Mouse (Mus musculus): ENCODE data around the gene Gm17555.

- TF ChIP-seq EP300 (IDR thresholded peaks at IDR 0.05; ENCODE audit: low read depth in 1 of 2, low read length in 2 of 2) (no peak), CTCF (IDR thresholded peaks at IDR 0.05 in 2 of 3, conservative IDR thresholded peaks at IDR 0.05 in 1 of 3; ENCODE audit: control insufficient read depth in 1 of 3, insufficient read depth in 1 of 3, low read depth in 2 of 3, low read length in 3 of 3, poor library complexity in 1 of 3, severe bottlenecking in 1 of 3) (no peak), TCF12 (IDR thresholded peaks at IDR 0.05; ENCODE audit: low read depth, low read length) (no peak), CHD1 (IDR thresholded peaks at IDR 0.05; ENCODE audit: low read depth, low read length) (no peak), POLR2A (IDR thresholded peaks at IDR 0.05; ENCODE audit: control insufficient read depth in 1 of 2, insufficient read depth in 1 of 2, low read depth in 1 of 2, low read length in 2 of 2, poor library complexity in 1 of 2) (no peak), ZC3H11A (IDR thresholded peaks at IDR 0.05; ENCODE audit: low read depth, low read length) (no peak), TAL1 (IDR thresholded peaks at IDR 0.05; ENCODE audit: low read length) (no peak), ETS1 (IDR thresholded peaks at IDR 0.05; ENCODE audit: low read depth, low read length) (no peak), ELF1 (IDR thresholded peaks at IDR 0.05; ENCODE audit: low read depth, low read length) (no peak), MAX (IDR thresholded peaks at IDR 0.05; ENCODE audit: low read length) (no peak)
Measured at GRCm38 (mm10) chr2:126192129-126192528, 22.8 kb upstream of the Gm17555 start.
